Mouse (Mus musculus) gastrocnemius, adult 18-20 months (tissue): ENCODE results near the gene Kif5c. TPM values are rescaled to one million over a fixed set of nuclear protein-coding genes. Genes with fewer than 3 reads are reported as not detected.

Experiments
- total RNA-seq, 2 experiments: library from RNA; stranded (reverse); gene quantifications; 2 replicates each; pipeline ENCODE4 v1.2.3; 2021

Kif5c gene
- total RNA-seq, 2 experiments from 2014 or later = 0.40 to 0.68 TPM

Other genes with a start within 250 kb of the Kif5c start
- 10 to 100 TPM; 15.3 to 15.9 TPM for gene Epc2, start 167.8 kb upstream of the Kif5c start, total RNA-seq
- gene Lypd6b, start 168.4 kb downstream of the Kif5c start, total RNA-seq = not detected